9 mouse cellular contexts compared by ENCODE assay signal in genomic region chr4:125590241-125590919, GRCm38 (mm10).
DNase-seq lines count a peak whose midpoint lies in the region; ATAC-seq lines count a peak whose summit lies in the region.
"Had no signal": no experiment of that assay in that cellular context is flagged by ENCODE, and none has a peak within 500 bp of the region (broad histone marks: within the 10 kb centered on the region; RNA-seq: fewer than 3 reads in every experiment).

No protein-coding gene starts in this region.

- H3K36me3 ChIP-seq in hindbrain, embryonic 10.5 days, result no peaks in the 10 kb centered on the region
- no peaks in the 10 kb centered on the region for H3K36me3 ChIP-seq in hindbrain, embryonic 14.5 days (replicated peaks; ENCODE audit: control insufficient read depth, insufficient read depth)
- H3K36me3 ChIP-seq: neural tube, embryonic 12.5 days had no signal

- no peak overlapping the region for H3K4me3 ChIP-seq in hindbrain, embryonic 10.5 days
- no peak overlapping the region for H3K4me3 ChIP-seq in hindbrain, embryonic 14.5 days (replicated peaks; ENCODE audit: low read length)
- H3K4me3 ChIP-seq: neural tube, embryonic 12.5 days had no signal

- no peak overlapping the region for H3K4me2 ChIP-seq in hindbrain, embryonic 14.5 days (replicated peaks)
- H3K4me2 ChIP-seq: neural tube, embryonic 12.5 days had no signal

- ATAC-seq in hindbrain, embryonic 14.5 days (ENCODE audit: low FRiP score), result no peak; the same call in 1 of the 2 replicates
- ATAC-seq in megakaryocyte progenitor cell, adult 5-6 weeks (replicated peaks; ENCODE audit: poor library complexity), result peak; percentile 69

- H3K27me3 ChIP-seq in hindbrain, embryonic 10.5 days (ENCODE audit: insufficient read depth, poor library complexity, severe bottlenecking), result peaks cover 45% of the 10 kb centered on the region
- H3K27me3 ChIP-seq in hindbrain, embryonic 14.5 days (ENCODE audit: control insufficient read depth, insufficient read depth, low read length), result peaks cover 5% of the 10 kb centered on the region

- DNase-seq in hindbrain, embryonic 10.5 days (ENCODE audit: low spot score), result peak; percentile 65
- no peak for DNase-seq in hindbrain, embryonic 14.5 days (ENCODE audit: low spot score)
- DNase-seq in adrenal gland, postnatal 4 days (ENCODE audit: low spot score in 2 of 2), result peak; percentile 11 to 27
- DNase-seq in heart, postnatal 10 days, result peak; percentile 39 to 55
- DNase-seq in cerebellum, postnatal 36 days, result no peak
- DNase-seq in layer of hippocampus, postnatal 14 days (ENCODE audit: low spot score in 2 of 2), result no peak
- DNase-seq in cerebellum, adult 11-12 months, result no peak

- H3K27ac ChIP-seq in hindbrain, embryonic 10.5 days, result no peak overlapping the region
- no peak overlapping the region for H3K27ac ChIP-seq in hindbrain, embryonic 14.5 days
- H3K27ac ChIP-seq: neural tube, embryonic 12.5 days had no signal

- 11% methylated on average over 14 of the region's 14 CpGs for WGBS in hindbrain, embryonic 10.5 days
- WGBS in hindbrain, embryonic 14.5 days, result 15% methylated on average over 14 of the region's 14 CpGs

- peaks cover 68% of the 10 kb centered on the region for H3K4me1 ChIP-seq in hindbrain, embryonic 10.5 days (replicated peaks)
- peaks cover 53% of the 10 kb centered on the region for H3K4me1 ChIP-seq in hindbrain, embryonic 14.5 days (replicated peaks; ENCODE audit: control insufficient read depth, insufficient read depth, low read length)

- intact Hi-C loops in heart, postnatal 10 days (cut with DNase I), result no loop called here

- no peaks in the 10 kb centered on the region for H3K9me3 ChIP-seq in hindbrain, embryonic 10.5 days
- no peaks in the 10 kb centered on the region for H3K9me3 ChIP-seq in hindbrain, embryonic 14.5 days (ENCODE audit: control insufficient read depth, low read length)
- H3K9me3 ChIP-seq: neural tube, embryonic 12.5 days had no signal

- H3K9ac ChIP-seq in hindbrain, embryonic 14.5 days, result no peak overlapping the region
- H3K9ac ChIP-seq: neural tube, embryonic 12.5 days had no signal

Comparison
In these comparisons a context has a peak if more than half of its experiments do, and no peak if none do; other contexts are left out.
1. DNase-seq: peak in hindbrain, embryonic 10.5 days (single experiment), adrenal gland, postnatal 4 days (2 of 2) and heart, postnatal 10 days (2 of 2); none in hindbrain, embryonic 14.5 days (single experiment), cerebellum, postnatal 36 days (0 of 2), layer of hippocampus, postnatal 14 days (0 of 2) and cerebellum, adult 11-12 months (single experiment).